7 mouse cellular contexts compared by ENCODE assay signal in genomic region chr12:55398240-55399127, GRCm38 (mm10). TPM values are rescaled to one million over a fixed set of nuclear protein-coding genes. Genes with fewer than 3 reads are reported as not detected.
A peak's percentile ranks its signal among the peaks of the same experiment; 100 is the strongest.
DNase-seq lines count a peak whose midpoint lies in the region; ATAC-seq lines count a peak whose summit lies in the region.

No protein-coding gene starts in this region.

- H3K9ac ChIP-seq in embryonic facial prominence, embryonic 11.5 days (replicated peaks; ENCODE audit: low read length) = peak overlapping the region; percentile 91
- peak overlapping the region; percentile 86 for H3K9ac ChIP-seq in limb, embryonic 11.5 days (ENCODE audit: low read length)
- peak overlapping the region; percentile 90 for H3K9ac ChIP-seq in midbrain, embryonic 14.5 days (replicated peaks; ENCODE audit: low read length)

- no peaks in the 10 kb centered on the region for H3K36me3 ChIP-seq in embryonic facial prominence, embryonic 11.5 days (replicated peaks; ENCODE audit: control insufficient read depth, insufficient read depth, low read depth, low read length)
- H3K36me3 ChIP-seq in limb, embryonic 11.5 days (ENCODE audit: control insufficient read depth, insufficient read depth, low read length) = no peaks in the 10 kb centered on the region
- no peaks in the 10 kb centered on the region for H3K36me3 ChIP-seq in midbrain, embryonic 14.5 days (ENCODE audit: control insufficient read depth, insufficient read depth, low read length)

- 1% methylated on average over 51 of the region's 51 CpGs for WGBS in embryonic facial prominence, embryonic 11.5 days
- WGBS in limb, embryonic 11.5 days = 1% methylated on average over 51 of the region's 51 CpGs
- under 1% methylated on average over 51 of the region's 51 CpGs for WGBS in midbrain, embryonic 14.5 days

- peak overlapping the region; percentile 56 for H3K27ac ChIP-seq in embryonic facial prominence, embryonic 11.5 days (replicated peaks; ENCODE audit: low read depth, low read length)
- H3K27ac ChIP-seq in limb, embryonic 11.5 days (replicated peaks; ENCODE audit: low read depth, low read length) = peak overlapping the region; percentile 84
- peak overlapping the region; percentile 89 for H3K27ac ChIP-seq in midbrain, embryonic 14.5 days (replicated peaks; ENCODE audit: low read depth, low read length)

- no peaks in the 10 kb centered on the region for H3K9me3 ChIP-seq in embryonic facial prominence, embryonic 11.5 days (replicated peaks; ENCODE audit: control insufficient read depth, low read length)
- H3K9me3 ChIP-seq in limb, embryonic 11.5 days (ENCODE audit: control insufficient read depth, low read length) = no peaks in the 10 kb centered on the region
- H3K9me3 ChIP-seq in midbrain, embryonic 14.5 days (ENCODE audit: control insufficient read depth, low read length) = no peaks in the 10 kb centered on the region

- H3K4me3 ChIP-seq in embryonic facial prominence, embryonic 11.5 days (ENCODE audit: low read depth, low read length) = peak overlapping the region; percentile 96
- peak overlapping the region; percentile 83 for H3K4me3 ChIP-seq in limb, embryonic 11.5 days (ENCODE audit: low read depth, low read length)
- H3K4me3 ChIP-seq in midbrain, embryonic 14.5 days (replicated peaks; ENCODE audit: low read depth, low read length) = peak overlapping the region; percentile 98

- peak; percentile 96 for DNase-seq in adrenal gland, postnatal 14 days
- DNase-seq in embryonic facial prominence, embryonic 11.5 days (ENCODE audit: low spot score) = peak; percentile 97
- DNase-seq in heart, adult 11 months = peak; percentile 99
- peak; percentile 88 for DNase-seq in kidney, adult 18-20 months
- peak; percentile 95 for DNase-seq in limb, embryonic 11.5 days (ENCODE audit: low spot score)
- DNase-seq in midbrain, embryonic 14.5 days = peak; percentile 96
- peak; percentile 82 to 88 for DNase-seq in spleen, adult 18-20 months

- peak overlapping the region; percentile 73 for H3K4me2 ChIP-seq in embryonic facial prominence, embryonic 11.5 days (ENCODE audit: low read depth, low read length)
- H3K4me2 ChIP-seq in limb, embryonic 11.5 days (ENCODE audit: low read depth, severe bottlenecking) = peak overlapping the region; percentile 86
- H3K4me2 ChIP-seq in midbrain, embryonic 14.5 days (ENCODE audit: low read length) = peak overlapping the region; percentile 97

- ATAC-seq in embryonic facial prominence, embryonic 11.5 days (replicated peaks; ENCODE audit: insufficient number of reproducible peaks, low FRiP score, low TSS enrichment, low read depth) = peak; percentile 99
- peak; percentile 96 for ATAC-seq in limb, embryonic 11.5 days (ENCODE audit: insufficient number of reproducible peaks, low FRiP score, low TSS enrichment, low read depth)
- ATAC-seq in midbrain, embryonic 14.5 days (ENCODE audit: low FRiP score, low TSS enrichment) = peak; percentile 99

- H3K27me3 ChIP-seq in embryonic facial prominence, embryonic 11.5 days (ENCODE audit: control insufficient read depth, insufficient read depth, low read length) = no peaks in the 10 kb centered on the region
- H3K27me3 ChIP-seq in limb, embryonic 11.5 days (ENCODE audit: control insufficient read depth, insufficient read depth, low read length) = no peaks in the 10 kb centered on the region
- H3K27me3 ChIP-seq in midbrain, embryonic 14.5 days (ENCODE audit: control insufficient read depth, insufficient read depth, low read length) = no peaks in the 10 kb centered on the region

- no peaks in the 10 kb centered on the region for H3K4me1 ChIP-seq in embryonic facial prominence, embryonic 11.5 days (ENCODE audit: control insufficient read depth, insufficient read depth, low read length)
- peaks cover 6% of the 10 kb centered on the region; the same call in 1 of the 2 replicates for H3K4me1 ChIP-seq in limb, embryonic 11.5 days (ENCODE audit: control insufficient read depth, insufficient read depth, low read length)
- peaks cover 17% of the 10 kb centered on the region for H3K4me1 ChIP-seq in midbrain, embryonic 14.5 days (ENCODE audit: control insufficient read depth, insufficient read depth, low read length)

RNA-seq across cellular contexts. Expression of gene Psma6, which starts 14.5 kb away (rescaled TPM):
- total RNA-seq in adrenal gland, postnatal 14 days (2021) = 226 and 253 TPM in 2 replicates
- 523 and 533 TPM in 2 replicates for polyA plus RNA-seq in embryonic facial prominence, embryonic 11.5 days (2014; fragmentation: Nextera tagmentation; extraction: Ambion mirVana)
- 478 and 499 TPM in 2 replicates for polyA plus RNA-seq in limb, embryonic 11.5 days (2014; fragmentation: Nextera tagmentation; extraction: Ambion mirVana)
- polyA plus RNA-seq in midbrain, embryonic 14.5 days (2014; fragmentation: Nextera tagmentation; extraction: Ambion mirVana) = 448 and 461 TPM in 2 replicates

Comparison
In these comparisons a context has a peak if more than half of its experiments do, and no peak if none do; other contexts are left out.
1. Peak in every context shown above with its lines: DNase-seq, ATAC-seq, H3K4me3 ChIP-seq and H3K27ac ChIP-seq.